Mouse (Mus musculus) thymus, postnatal 14 days (tissue): ENCODE results near the gene Mettl21c.
"Not testable (repeated sequence)": the region's sequence is repeated elsewhere in the genome, so short reads cannot be mapped to it uniquely, and the experiment has no call there.

Experiments
- DNase-seq: peaks from one replicate; pipeline ENCODE4 v3.0.0; 2021

Mettl21c gene

GRCm38 (mm10) chr1:44019934-44020333 lies at the start of gene Mettl21c:
Gene Mettl21c (minus strand): TSS chr1:44020034.
- DNase-seq, result no peak

- peak; percentile 64 for DNase-seq
Measured at GRCm38 (mm10) chr1:44064625-44065024, 44.8 kb upstream of the Mettl21c start.

GRCm38 (mm10) chr1:44063439-44063838 lies 43.6 kb upstream of the Mettl21c start:
- no peak for DNase-seq

GRCm38 (mm10) chr1:44061836-44062235 lies 42.0 kb upstream of the Mettl21c start, which contains the start of gene Gm8251:
Gene Gm8251 (minus strand): TSS chr1:44061936.
- DNase-seq, result no peak

- no peak for DNase-seq
Measured at GRCm38 (mm10) chr1:44057805-44058204, 38.0 kb upstream of the Mettl21c start.

- DNase-seq, result no peak
Measured at GRCm38 (mm10) chr1:44046556-44046955, 26.7 kb upstream of the Mettl21c start.

- DNase-seq, result not testable (repeated sequence)
Measured at GRCm38 (mm10) chr1:44045689-44046088, 25.9 kb upstream of the Mettl21c start.

GRCm38 (mm10) chr1:44042555-44042915 lies 22.7 kb upstream of the Mettl21c start:
- no peak for DNase-seq

- DNase-seq, result peak; percentile 70
Measured at GRCm38 (mm10) chr1:44041797-44042554, 22.1 kb upstream of the Mettl21c start.

- no peak for DNase-seq
Measured at GRCm38 (mm10) chr1:44032948-44033347, 13.1 kb upstream of the Mettl21c start.

- no peak for DNase-seq
Measured at GRCm38 (mm10) chr1:44032213-44032612, 12.4 kb upstream of the Mettl21c start.

GRCm38 (mm10) chr1:44027651-44028050 lies 7.8 kb upstream of the Mettl21c start:
- no peak for DNase-seq

GRCm38 (mm10) chr1:44022656-44023055 lies 2.8 kb upstream of the Mettl21c start:
- no peak for DNase-seq

GRCm38 (mm10) chr1:44015556-44015955 lies 4.3 kb downstream of the Mettl21c start:
- DNase-seq, result no peak

GRCm38 (mm10) chr1:44004513-44004912 lies 15.3 kb downstream of the Mettl21c start:
- DNase-seq, result no peak

- no peak for DNase-seq
Measured at GRCm38 (mm10) chr1:43996914-43997589, 22.8 kb downstream of the Mettl21c start.

GRCm38 (mm10) chr1:43971089-43971488 lies 48.7 kb downstream of the Mettl21c start:
- no peak for DNase-seq

- no peak for DNase-seq
Measured at GRCm38 (mm10) chr1:43969361-43969760, 50.5 kb downstream of the Mettl21c start.

GRCm38 (mm10) chr1:43966756-43967155 lies 53.1 kb downstream of the Mettl21c start:
- DNase-seq, result no peak

- DNase-seq, result no peak
Measured at GRCm38 (mm10) chr1:43964381-43964780, 55.5 kb downstream of the Mettl21c start.
